Comparison of ENCODE assay signal across 18 mouse cellular contexts in the genomic region with DNA sequence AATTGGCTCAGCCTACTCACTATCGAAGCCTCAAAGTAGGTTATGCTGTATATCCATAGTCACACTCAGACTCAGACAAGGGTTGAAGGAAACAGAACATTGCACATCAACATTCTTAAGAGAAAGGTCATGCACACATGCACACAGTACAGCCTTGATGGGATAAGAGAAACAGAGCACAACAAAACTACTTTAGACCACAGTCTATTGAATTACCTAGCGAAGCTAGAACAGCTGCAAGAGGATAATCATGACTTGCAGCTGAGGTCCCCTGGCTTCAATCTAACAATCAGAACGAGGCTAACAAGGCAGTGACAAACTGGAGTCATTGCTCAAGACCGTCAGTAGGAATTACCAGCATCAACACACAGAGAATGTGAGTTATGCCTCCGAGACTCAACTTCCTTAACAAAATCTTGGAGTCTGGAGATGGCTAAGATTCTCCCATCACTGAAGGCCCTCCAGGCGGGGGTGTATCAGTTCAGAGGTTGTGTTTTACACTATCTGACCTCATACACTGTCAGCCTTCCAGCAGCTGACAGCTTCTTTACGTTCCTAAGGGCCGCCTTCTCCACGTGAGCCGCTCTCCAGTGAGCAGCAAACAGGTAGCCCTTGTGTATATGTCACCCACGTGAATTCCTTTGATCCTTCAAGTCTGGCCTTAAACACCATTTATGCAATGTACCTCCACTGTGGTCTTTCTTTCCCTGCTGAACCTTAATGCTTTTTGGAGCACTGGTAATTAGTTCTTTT. TPM values are rescaled to one million over a fixed set of nuclear protein-coding genes. Genes with fewer than 3 reads are reported as not detected.
DNase-seq lines count a peak whose midpoint lies in the region; ATAC-seq and TF ChIP-seq lines count a peak whose summit lies in the region.
"Had no signal": no experiment of that assay in that cellular context is flagged by ENCODE, and none has a peak within 500 bp of the region (broad histone marks: within the 10 kb centered on the region; RNA-seq: fewer than 3 reads in every experiment).

No protein-coding gene starts in this region.

- no peaks in the 10 kb centered on the region for H3K36me3 ChIP-seq in kidney, postnatal 0 days (ENCODE audit: insufficient read depth, low read length)
- H3K36me3 ChIP-seq in hindbrain, embryonic 12.5 days = no peaks in the 10 kb centered on the region
- H3K36me3 ChIP-seq in hindbrain, embryonic 16.5 days (ENCODE audit: control insufficient read depth, insufficient read depth, low read length) = no peaks in the 10 kb centered on the region
- H3K36me3 ChIP-seq: G1E; limb, embryonic 13.5 days; midbrain, embryonic 12.5 days had no signal

- 0 out of 2 replicates have a peak, but pooled peaks have one; percentile 13 for ATAC-seq in frontal cortex, adult (ENCODE audit: low TSS enrichment)
- ATAC-seq in kidney, postnatal 0 days (replicated peaks; ENCODE audit: low FRiP score, low read depth) = no peak; the same call in 1 of the 2 replicates
- ATAC-seq in hindbrain, embryonic 12.5 days (ENCODE audit: low FRiP score) = 0 out of 2 replicates have a peak, but pooled peaks have one; percentile 35
- peak; percentile 48; the same call in 1 of the 2 replicates for ATAC-seq in hindbrain, embryonic 16.5 days

- no peak overlapping the region for H3K27ac ChIP-seq in kidney, postnatal 0 days
- H3K27ac ChIP-seq in hindbrain, embryonic 12.5 days = no peak overlapping the region
- H3K27ac ChIP-seq in hindbrain, embryonic 16.5 days (ENCODE audit: low read depth, low read length) = no peak overlapping the region
- H3K27ac ChIP-seq: left cerebral cortex, adult 2 months; limb, embryonic 13.5 days; midbrain, embryonic 12.5 days had no signal

- no peak overlapping the region for H3K4me2 ChIP-seq in kidney, postnatal 0 days (ENCODE audit: low read length)
- H3K4me2 ChIP-seq in hindbrain, embryonic 12.5 days (replicated peaks) = no peak overlapping the region
- no peak overlapping the region for H3K4me2 ChIP-seq in hindbrain, embryonic 16.5 days (ENCODE audit: low read length)
- H3K4me2 ChIP-seq: limb, embryonic 13.5 days; midbrain, embryonic 12.5 days had no signal

- H3K27me3 ChIP-seq in kidney, postnatal 0 days (ENCODE audit: insufficient read depth, low read length) = no peaks in the 10 kb centered on the region
- no peaks in the 10 kb centered on the region for H3K27me3 ChIP-seq in hindbrain, embryonic 12.5 days
- H3K27me3 ChIP-seq in hindbrain, embryonic 16.5 days (replicated peaks; ENCODE audit: control insufficient read depth, insufficient read depth, low read length) = no peaks in the 10 kb centered on the region
- H3K27me3 ChIP-seq: limb, embryonic 13.5 days; midbrain, embryonic 12.5 days had no signal

- no peaks in the 10 kb centered on the region for H3K4me1 ChIP-seq in kidney, postnatal 0 days (replicated peaks; ENCODE audit: insufficient read depth, low read length)
- peaks cover 6% of the 10 kb centered on the region; the same call in 1 of the 2 replicates for H3K4me1 ChIP-seq in hindbrain, embryonic 12.5 days
- peaks cover 2% of the 10 kb centered on the region; the same call in 1 of the 2 replicates for H3K4me1 ChIP-seq in hindbrain, embryonic 16.5 days (ENCODE audit: control insufficient read depth, insufficient read depth, low read depth, low read length)
- H3K4me1 ChIP-seq: limb, embryonic 13.5 days; midbrain, embryonic 12.5 days had no signal

- H3K9ac ChIP-seq in kidney, postnatal 0 days (ENCODE audit: low read depth, low read length) = no peak overlapping the region
- H3K9ac ChIP-seq in hindbrain, embryonic 12.5 days = no peak overlapping the region
- H3K9ac ChIP-seq in hindbrain, embryonic 16.5 days (ENCODE audit: low read depth, low read length) = no peak overlapping the region
- H3K9ac ChIP-seq: limb, embryonic 13.5 days; midbrain, embryonic 12.5 days had no signal

- no peak for DNase-seq in frontal cortex, postnatal 36 days (ENCODE audit: low spot score in 2 of 2)
- DNase-seq in kidney, postnatal 0 days (ENCODE audit: low spot score) = peak; percentile 25
- no peak for DNase-seq in kidney, postnatal 10 days
- DNase-seq in right cerebral cortex, postnatal 4 days = no peak
- no peak for DNase-seq in thymus, postnatal 25 days
- DNase-seq: adrenal gland, postnatal 25 days; cerebellum, postnatal 14 days; heart, adult 18-20 months; kidney, adult 8-10 months; lung, postnatal 36 days; thymus, postnatal 36 days had no signal

- TF ChIP-seq CTCF in kidney, postnatal 0 days (IDR thresholded peaks at IDR 0.05; ENCODE audit: low read depth) = no peak

- no peak overlapping the region for H3K4me3 ChIP-seq in kidney, postnatal 0 days (replicated peaks; ENCODE audit: low read depth, low read length)
- H3K4me3 ChIP-seq in hindbrain, embryonic 12.5 days = no peak overlapping the region
- H3K4me3 ChIP-seq in hindbrain, embryonic 16.5 days (ENCODE audit: low read length) = no peak overlapping the region
- H3K4me3 ChIP-seq: left cerebral cortex, adult 2 months; limb, embryonic 13.5 days; midbrain, embryonic 12.5 days had no signal

- WGBS in kidney, postnatal 0 days = 44% methylated on average over 11 of the region's 11 CpGs
- 64% methylated on average over 11 of the region's 11 CpGs for WGBS in hindbrain, embryonic 12.5 days
- WGBS in hindbrain, embryonic 16.5 days = 56% methylated on average over 11 of the region's 11 CpGs

- no peaks in the 10 kb centered on the region for H3K9me3 ChIP-seq in kidney, postnatal 0 days (replicated peaks; ENCODE audit: low read length)
- no peaks in the 10 kb centered on the region for H3K9me3 ChIP-seq in hindbrain, embryonic 12.5 days (replicated peaks)
- no peaks in the 10 kb centered on the region for H3K9me3 ChIP-seq in hindbrain, embryonic 16.5 days (ENCODE audit: control insufficient read depth, low read length)
- H3K9me3 ChIP-seq: G1E; limb, embryonic 13.5 days; midbrain, embryonic 12.5 days had no signal

RNA-seq across cellular contexts. Expression of a gene that starts 10.7 kb away (rescaled TPM):
- 20.9 and 21.6 TPM in 2 replicates for polyA plus RNA-seq in kidney, postnatal 0 days (2015; fragmentation: Nextera tagmentation; extraction: Ambion mirVana)
- 52.9 and 60.4 TPM in 2 replicates for polyA plus RNA-seq in hindbrain, embryonic 12.5 days (2016; fragmentation: Nextera tagmentation; extraction: Ambion mirVana)
- polyA plus RNA-seq in hindbrain, embryonic 16.5 days (2015; fragmentation: Nextera tagmentation; extraction: Ambion mirVana) = 168 and 197 TPM in 2 replicates
- polyA plus RNA-seq: G1E had no signal
